Mouse (Mus musculus): ENCODE measurements around the gene Ano1. TPM values are rescaled to one million over a fixed set of nuclear protein-coding genes. Genes with fewer than 3 reads are reported as not detected.

Ano1 gene
- polyA plus RNA-seq, 1 experiment from 2014 or later: 69.0 TPM

- DNase-seq (ENCODE audit: low spot score) (peak; percentile 32), ATAC-seq (peak; percentile 39)
- H3K27me3 ChIP-seq (replicated peaks; ENCODE audit: insufficient read depth, low read length): no peaks in the 10 kb centered on the region
- H3K4me3 ChIP-seq (ENCODE audit: low read depth, low read length): no peak overlapping the region
- TF ChIP-seq EP300 (IDR thresholded peaks at IDR 0.05): no peak
- no peaks in the 10 kb centered on the region for H3K9me3 ChIP-seq (ENCODE audit: low read length)
- H3K27ac ChIP-seq (ENCODE audit: low read length): no peak overlapping the region
- no peak overlapping the region for H3K9ac ChIP-seq (replicated peaks; ENCODE audit: low read depth)
- no peak overlapping the region for H3K4me2 ChIP-seq (replicated peaks; ENCODE audit: low read depth, low read length)
- 48% methylated on average over 4 of the region's 4 CpGs for WGBS
- H3K4me1 ChIP-seq (ENCODE audit: insufficient read depth, low read depth, low read length): no peaks in the 10 kb centered on the region
- no peaks in the 10 kb centered on the region for H3K36me3 ChIP-seq (ENCODE audit: insufficient read depth, low read length)
Observed at GRCm38 (mm10) chr7:144612829-144613228, 138.9 kb downstream of the Ano1 start.

GRCm38 (mm10) chr7:144612351-144612750 is 139.4 kb downstream of the Ano1 start:
- DNase-seq (ENCODE audit: low spot score): no peak
- Histone ChIP-seq H3K9me3 (ENCODE audit: low read length) (no peaks in the 10 kb centered on the region), H3K9ac (replicated peaks; ENCODE audit: low read depth) (no peak overlapping the region), H3K36me3 (ENCODE audit: insufficient read depth, low read length) (no peaks in the 10 kb centered on the region), H3K27me3 (replicated peaks; ENCODE audit: insufficient read depth, low read length) (no peaks in the 10 kb centered on the region), H3K4me1 (ENCODE audit: insufficient read depth, low read depth, low read length) (no peaks in the 10 kb centered on the region), H3K4me2 (replicated peaks; ENCODE audit: low read depth, low read length) (no peak overlapping the region), H3K4me3 (ENCODE audit: low read depth, low read length) (no peak overlapping the region), H3K27ac (ENCODE audit: low read length) (no peak overlapping the region)
- 51% methylated on average over 4 of the region's 4 CpGs for WGBS
- ATAC-seq: no peak; the same call in 1 of the 2 replicates
- no peak for TF ChIP-seq EP300 (IDR thresholded peaks at IDR 0.05)
- TF ChIP-seq CTCF (IDR thresholded peaks at IDR 0.05): no peak

GRCm38 (mm10) chr7:144611595-144611994 is 140.2 kb downstream of the Ano1 start:
- no peak overlapping the region for H3K4me2 ChIP-seq (replicated peaks; ENCODE audit: low read depth, low read length)
- H3K4me1 ChIP-seq (ENCODE audit: insufficient read depth, low read depth, low read length): no peaks in the 10 kb centered on the region
- no peak overlapping the region for H3K27ac ChIP-seq (ENCODE audit: low read length)
- WGBS: 90% methylated on average over 16 of the region's 16 CpGs
- H3K4me3 ChIP-seq (ENCODE audit: low read depth, low read length): no peak overlapping the region
- no peak for ATAC-seq
- no peaks in the 10 kb centered on the region for H3K36me3 ChIP-seq (ENCODE audit: insufficient read depth, low read length)
- no peaks in the 10 kb centered on the region for H3K9me3 ChIP-seq (ENCODE audit: low read length)
- DNase-seq (ENCODE audit: low spot score): no peak
- TF ChIP-seq CTCF (IDR thresholded peaks at IDR 0.05) (no peak), EP300 (IDR thresholded peaks at IDR 0.05) (no peak)
- no peak overlapping the region for H3K9ac ChIP-seq (replicated peaks; ENCODE audit: low read depth)
- H3K27me3 ChIP-seq (replicated peaks; ENCODE audit: insufficient read depth, low read length): no peaks in the 10 kb centered on the region

GRCm38 (mm10) chr7:144609568-144609967 is 142.2 kb downstream of the Ano1 start:
- no peak overlapping the region for H3K4me3 ChIP-seq (ENCODE audit: low read depth, low read length)
- H3K27ac ChIP-seq (ENCODE audit: low read length): 0 out of 2 replicates have a peak overlapping the region, but pooled peaks have one; percentile 20
- no peaks in the 10 kb centered on the region for H3K27me3 ChIP-seq (replicated peaks; ENCODE audit: insufficient read depth, low read length)
- no peak overlapping the region for H3K4me2 ChIP-seq (replicated peaks; ENCODE audit: low read depth, low read length)
- H3K9ac ChIP-seq (replicated peaks; ENCODE audit: low read depth): no peak overlapping the region
- WGBS: 56% methylated on average over 7 of the region's 7 CpGs
- H3K4me1 ChIP-seq (ENCODE audit: insufficient read depth, low read depth, low read length): no peaks in the 10 kb centered on the region
- peak; percentile 79 for TF ChIP-seq EP300 (IDR thresholded peaks at IDR 0.05)
- TF ChIP-seq CTCF (IDR thresholded peaks at IDR 0.05): no peak
- H3K9me3 ChIP-seq (ENCODE audit: low read length): no peaks in the 10 kb centered on the region
- H3K36me3 ChIP-seq (ENCODE audit: insufficient read depth, low read length): no peaks in the 10 kb centered on the region
- DNase-seq (ENCODE audit: low spot score) (peak; percentile 91), ATAC-seq (peak; percentile 89)

- Histone ChIP-seq H3K9me3 (ENCODE audit: low read length) (no peaks in the 10 kb centered on the region), H3K4me3 (ENCODE audit: low read depth, low read length) (no peak overlapping the region), H3K4me2 (replicated peaks; ENCODE audit: low read depth, low read length) (no peak overlapping the region), H3K9ac (replicated peaks; ENCODE audit: low read depth) (no peak overlapping the region), H3K4me1 (ENCODE audit: insufficient read depth, low read depth, low read length) (no peaks in the 10 kb centered on the region), H3K27me3 (replicated peaks; ENCODE audit: insufficient read depth, low read length) (no peaks in the 10 kb centered on the region), H3K36me3 (ENCODE audit: insufficient read depth, low read length) (no peaks in the 10 kb centered on the region), H3K27ac (ENCODE audit: low read length) (no peak overlapping the region)
- ATAC-seq (no peak), DNase-seq (ENCODE audit: low spot score) (no peak)
- TF ChIP-seq EP300 (IDR thresholded peaks at IDR 0.05) (no peak), CTCF (IDR thresholded peaks at IDR 0.05) (peak; percentile 43; the same call in 1 of the 2 replicates)
- WGBS: 87% methylated on average over 15 of the region's 15 CpGs
Observed at GRCm38 (mm10) chr7:144607862-144608261, 143.9 kb downstream of the Ano1 start.

GRCm38 (mm10) chr7:144604735-144605134 is 147.0 kb downstream of the Ano1 start:
- H3K9me3 ChIP-seq (ENCODE audit: low read length): no peaks in the 10 kb centered on the region
- peak; percentile 16; the same call in 1 of the 2 replicates for ATAC-seq

GRCm38 (mm10) chr7:144604291-144604690 is 147.5 kb downstream of the Ano1 start:
- WGBS: 76% methylated on average over 2 of the region's 2 CpGs
- TF ChIP-seq CTCF (IDR thresholded peaks at IDR 0.05): no peak
- peak; percentile 64 for TF ChIP-seq EP300 (IDR thresholded peaks at IDR 0.05)
- Histone ChIP-seq H3K36me3 (ENCODE audit: insufficient read depth, low read length) (0 out of 2 replicates have a peak, but pooled peaks cover 7% of the 10 kb centered on the region), H3K4me3 (ENCODE audit: low read depth, low read length) (no peak overlapping the region), H3K27me3 (replicated peaks; ENCODE audit: insufficient read depth, low read length) (no peaks in the 10 kb centered on the region), H3K27ac (ENCODE audit: low read length) (no peak overlapping the region), H3K4me1 (ENCODE audit: insufficient read depth, low read depth, low read length) (no peaks in the 10 kb centered on the region), H3K4me2 (replicated peaks; ENCODE audit: low read depth, low read length) (no peak overlapping the region), H3K9ac (replicated peaks; ENCODE audit: low read depth) (no peak overlapping the region), H3K9me3 (ENCODE audit: low read length) (no peaks in the 10 kb centered on the region)
- peak; percentile 68 for ATAC-seq
- DNase-seq (ENCODE audit: low spot score): peak; percentile 71

More at GRCm38 (mm10) chr7:144604735-144605134, 147.0 kb downstream of the Ano1 start:
- H3K9ac ChIP-seq (replicated peaks; ENCODE audit: low read depth): no peak overlapping the region
- H3K4me2 ChIP-seq (replicated peaks; ENCODE audit: low read depth, low read length): no peak overlapping the region
- TF ChIP-seq CTCF (IDR thresholded peaks at IDR 0.05): no peak
- no peak for TF ChIP-seq EP300 (IDR thresholded peaks at IDR 0.05)
- 30% methylated on average over 4 of the region's 4 CpGs for WGBS
- no peaks in the 10 kb centered on the region for H3K4me1 ChIP-seq (ENCODE audit: insufficient read depth, low read depth, low read length)
- 0 out of 2 replicates have a peak, but pooled peaks cover 7% of the 10 kb centered on the region for H3K36me3 ChIP-seq (ENCODE audit: insufficient read depth, low read length)
- no peaks in the 10 kb centered on the region for H3K27me3 ChIP-seq (replicated peaks; ENCODE audit: insufficient read depth, low read length)
- no peak overlapping the region for H3K4me3 ChIP-seq (ENCODE audit: low read depth, low read length)
- H3K27ac ChIP-seq (ENCODE audit: low read length): no peak overlapping the region
- DNase-seq (ENCODE audit: low spot score): no peak
